Mouse (Mus musculus) left cerebral cortex, postnatal 25 days (tissue): ENCODE measurements around the gene Mvb12a. TPM values are rescaled to one million over a fixed set of nuclear protein-coding genes. Genes with fewer than 3 reads are reported as not detected.

Experiments
- DNase-seq, 2 experiments: peaks; one replicate each; pipeline ENCODE4 v3.0.0; 2022; ENCODE audit warnings: low spot score in 2 of 2, mixed read lengths in 1 of 2
- intact Hi-C: fragments of 180-260 bp; cut with DNase I; formaldehyde crosslinking; loops from one replicate; pipeline ENCODE4 v1.15.1; 2025
- total RNA-seq, 2 experiments: library from RNA; stranded (reverse); gene quantifications; 2 replicates each; pipeline ENCODE4 v1.2.3; 2021

Gene Mvb12a
- total RNA-seq, 2 experiments from 2014 or later: 31.7 to 33.7 TPM

GRCm38 (mm10) chr8:71558958-71559690, 16.4 kb downstream of the Mvb12a start:
- intact Hi-C loops: no loop called here
- no peak for DNase-seq

GRCm38 (mm10) chr8:71560071-71560470, 17.3 kb downstream of the Mvb12a start:
- intact Hi-C loops: loop anchor here (2.0 kb wide), 1 partner anchor 73 kb away; no protein-coding TSS in a partner anchor
- no peak for DNase-seq

- intact Hi-C loops: loop anchor here (1.0 to 2.0 kb wide), 3 partner anchors 36 to 100 kb away; no protein-coding TSS in a partner anchor
- DNase-seq: no peak
These were observed 18.0 kb downstream of the Mvb12a start for GRCm38 (mm10) chr8:71560765-71561164.

GRCm38 (mm10) chr8:71561401-71561800, 18.7 kb downstream of the Mvb12a start:
- intact Hi-C loops: loop anchor here (1.0 to 2.0 kb wide), 3 partner anchors 35 to 99 kb away; no protein-coding TSS in a partner anchor

GRCm38 (mm10) chr8:71562751-71563150, 20.0 kb downstream of the Mvb12a start:
- DNase-seq: peak; percentile 55 to 67
- intact Hi-C loops: no loop called here

More at GRCm38 (mm10) chr8:71561401-71561800, 18.7 kb downstream of the Mvb12a start:
- DNase-seq: no peak

- intact Hi-C loops: no loop called here
- no peak for DNase-seq
These were observed 21.3 kb downstream of the Mvb12a start for GRCm38 (mm10) chr8:71563992-71564391.

- DNase-seq: no peak
- intact Hi-C loops: no loop called here
These were observed 23.8 kb downstream of the Mvb12a start, which contains the start of gene Nxnl1 for GRCm38 (mm10) chr8:71566501-71566900. Nxnl1 (minus strand) TSS chr8:71566601.

GRCm38 (mm10) chr8:71567587-71567986, 24.9 kb downstream of the Mvb12a start:
- no peak for DNase-seq
- intact Hi-C loops: no loop called here

GRCm38 (mm10) chr8:71568387-71568937, 25.7 kb downstream of the Mvb12a start, which contains the start of gene Slc27a1:
Slc27a1 (plus strand) TSS chr8:71568882.
- intact Hi-C loops: loop anchor here (2.0 kb wide), 1 partner anchor 24 kb away; the partner anchor contains the start of gene Pgls
- peak; percentile 51 to 63 for DNase-seq

GRCm38 (mm10) chr8:71568941-71569340, 26.2 kb downstream of the Mvb12a start:
- intact Hi-C loops: loop anchor here (2.0 kb wide), 1 partner anchor 24 kb away; the partner anchor contains the start of gene Pgls
- no peak for DNase-seq

- intact Hi-C loops: loop anchor here (2.0 kb wide), 1 partner anchor 23 kb away; the partner anchor contains the start of gene Pgls
These were observed 26.9 kb downstream of the Mvb12a start for GRCm38 (mm10) chr8:71569366-71570290.

GRCm38 (mm10) chr8:71570291-71570954, 27.7 kb downstream of the Mvb12a start:
- intact Hi-C loops: no loop called here
- DNase-seq: peak; percentile 96 to 99

More at GRCm38 (mm10) chr8:71569366-71570290, 26.9 kb downstream of the Mvb12a start:
- DNase-seq: peak; percentile 92 to 95

GRCm38 (mm10) chr8:71572077-71572476, 29.4 kb downstream of the Mvb12a start:
- DNase-seq: no peak
- intact Hi-C loops: no loop called here

- intact Hi-C loops: no loop called here
- peak; percentile 78 to 86 for DNase-seq
These were observed 30.3 kb downstream of the Mvb12a start for GRCm38 (mm10) chr8:71572847-71573633.

- intact Hi-C loops: no loop called here
- no peak for DNase-seq
These were observed 31.7 kb downstream of the Mvb12a start for GRCm38 (mm10) chr8:71574426-71574825.

GRCm38 (mm10) chr8:71575020-71575419, 32.3 kb downstream of the Mvb12a start:
- intact Hi-C loops: no loop called here
- no peak for DNase-seq

- intact Hi-C loops: no loop called here
- DNase-seq: no peak
These were observed 35.2 kb downstream of the Mvb12a start for GRCm38 (mm10) chr8:71577856-71578387.

- no peak for DNase-seq
- intact Hi-C loops: no loop called here
These were observed 36.3 kb downstream of the Mvb12a start for GRCm38 (mm10) chr8:71579009-71579408.
